Mouse (Mus musculus): ENCODE results near the gene Rhno1. TPM values are rescaled to one million over a fixed set of nuclear protein-coding genes. Genes with fewer than 3 reads are reported as not detected.

Rhno1 gene
- polyA plus RNA-seq, 1 experiment from 2014 or later, result 193 TPM

DNA sequence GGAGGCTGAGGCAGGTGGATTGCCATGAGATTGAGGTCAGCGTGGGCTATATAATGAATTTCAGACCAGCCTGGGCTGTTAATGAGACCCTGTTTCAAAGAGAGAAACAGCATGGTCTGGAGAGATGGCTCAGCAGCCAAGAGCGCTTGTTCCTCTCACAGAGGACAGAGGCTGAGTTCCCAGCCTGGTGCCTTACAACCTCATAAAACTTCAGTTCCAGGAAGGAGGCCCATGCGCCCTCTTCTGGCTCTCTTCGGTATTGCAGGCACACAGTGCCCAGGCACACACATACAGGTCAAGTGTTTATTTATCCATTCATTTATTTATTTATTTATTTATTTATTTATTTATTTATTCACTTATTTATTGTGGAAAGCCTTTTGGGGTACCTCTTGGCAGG is 54.4 kb downstream of the Rhno1 start:
- DNase-seq (ENCODE audit: low spot score), result peak; percentile 88
- 27% methylated on average over 4 of the region's 4 CpGs for WGBS
- no peaks in the 10 kb centered on the region for H3K4me1 ChIP-seq
- H3K4me3 ChIP-seq, result no peak overlapping the region
- H3K9me3 ChIP-seq, result no peaks in the 10 kb centered on the region
- H3K36me3 ChIP-seq (replicated peaks), result no peaks in the 10 kb centered on the region
- peaks cover 9% of the 10 kb centered on the region for H3K27me3 ChIP-seq (replicated peaks; ENCODE audit: low read depth, poor library complexity, severe bottlenecking)
- H3K27ac ChIP-seq (replicated peaks), result no peak overlapping the region

Other genes with a start within 250 kb of the Rhno1 start
- 69.3 and 69.7 TPM in 2 replicates for gene Tspan9, start 219.3 kb downstream of the Rhno1 start, polyA plus RNA-seq (2016; fragmentation: Nextera tagmentation; extraction: Ambion mirVana)
- gene Tead4, start 62.1 kb downstream of the Rhno1 start, polyA plus RNA-seq (2016; fragmentation: Nextera tagmentation; extraction: Ambion mirVana), result 2.9 and 3.2 TPM in 2 replicates
- 22.2 and 23.4 TPM in 2 replicates for gene Tulp3, start 7.1 kb downstream of the Rhno1 start, polyA plus RNA-seq (2016; fragmentation: Nextera tagmentation; extraction: Ambion mirVana)
- 63.0 and 68.7 TPM in 2 replicates for gene Foxm1, start 56 bp upstream of the Rhno1 start, polyA plus RNA-seq (2016; fragmentation: Nextera tagmentation; extraction: Ambion mirVana)
- 0.18 and 0.55 TPM in 2 replicates for gene Tex52, start 12.5 kb upstream of the Rhno1 start, polyA plus RNA-seq (2016; fragmentation: Nextera tagmentation; extraction: Ambion mirVana)
- not detected in 2 replicates for gene Gm44596, start 12.6 kb upstream of the Rhno1 start, polyA plus RNA-seq (2016; fragmentation: Nextera tagmentation; extraction: Ambion mirVana)
- 2.0 and 2.2 TPM in 2 replicates for gene Nrip2, start 36.4 kb upstream of the Rhno1 start, polyA plus RNA-seq (2016; fragmentation: Nextera tagmentation; extraction: Ambion mirVana)
- gene Itfg2, start 62.0 kb upstream of the Rhno1 start, polyA plus RNA-seq (2016; fragmentation: Nextera tagmentation; extraction: Ambion mirVana), result 39.0 and 43.7 TPM in 2 replicates
- 813 and 858 TPM in 2 replicates for gene Fkbp4, start 75.8 kb upstream of the Rhno1 start, polyA plus RNA-seq (2016; fragmentation: Nextera tagmentation; extraction: Ambion mirVana)
- not detected in 2 replicates for gene Pzp, start 163.8 kb upstream of the Rhno1 start, polyA plus RNA-seq (2016; fragmentation: Nextera tagmentation; extraction: Ambion mirVana)
- gene A2ml1, start 218.7 kb upstream of the Rhno1 start, polyA plus RNA-seq (2016; fragmentation: Nextera tagmentation; extraction: Ambion mirVana), result 0.20 TPM in 1 of 2 replicates, not detected in the other

All from embryonic facial prominence, embryonic 10.5 days (tissue).